Mouse (Mus musculus): ENCODE data around the gene Slco1c1. TPM values are rescaled to one million over a fixed set of nuclear protein-coding genes. Genes with fewer than 3 reads are reported as not detected.

Slco1c1 gene
- polyA plus RNA-seq (2012; rRNA removed): 0.02 TPM in 2 replicates
- not detected in 2 replicates for polyA plus RNA-seq (2014; fragmentation: Nextera tagmentation; extraction: Ambion mirVana)

GRCm38 (mm10) chr6:141523747-141524640, at the start of gene Slco1c1:
Slco1c1 (plus strand) TSS chr6:141524368.
- TF ChIP-seq CTCF (IDR thresholded peaks at IDR 0.05; ENCODE audit: low read depth) (no peak), EP300 (IDR thresholded peaks at IDR 0.05; ENCODE audit: low read depth) (no peak)
- H3K4me2 ChIP-seq (ENCODE audit: low read depth): no peak within 1 kb of the TSS
- H3K4me1 ChIP-seq (replicated peaks; ENCODE audit: control insufficient read depth in 2 of 2, insufficient read depth in 2 of 2, low read length in 1 of 2): 0 out of 4 replicates have a peak, but pooled peaks cover 0 to 1% of the 10 kb centered on the region in 2 experiments
- H3K9me3 ChIP-seq (ENCODE audit: control insufficient read depth, low read length): no peaks in the 10 kb centered on the region
- no peak for DNase-seq (ENCODE audit: low read depth in 3 of 3, low spot score in 3 of 3)
- H3K9ac ChIP-seq (replicated peaks): no peak within 1 kb of the TSS
- no peaks in the 10 kb centered on the region for H3K27me3 ChIP-seq (ENCODE audit: control insufficient read depth, insufficient read depth, low read length)
- no peaks in the 10 kb centered on the region for H3K36me3 ChIP-seq (replicated peaks; ENCODE audit: control insufficient read depth, insufficient read depth, low read depth)
- no peak within 1 kb of the TSS for H3K4me3 ChIP-seq (ENCODE audit: insufficient read depth in 1 of 2, low read depth in 2 of 2, low read length in 2 of 2)
- H3K27ac ChIP-seq: no peak within 1 kb of the TSS
- ATAC-seq (ENCODE audit: insufficient read depth): no peak
- 34% methylated on average over 2 of the region's 2 CpGs for WGBS (ENCODE audit: insufficient replicate concordance)

DNA sequence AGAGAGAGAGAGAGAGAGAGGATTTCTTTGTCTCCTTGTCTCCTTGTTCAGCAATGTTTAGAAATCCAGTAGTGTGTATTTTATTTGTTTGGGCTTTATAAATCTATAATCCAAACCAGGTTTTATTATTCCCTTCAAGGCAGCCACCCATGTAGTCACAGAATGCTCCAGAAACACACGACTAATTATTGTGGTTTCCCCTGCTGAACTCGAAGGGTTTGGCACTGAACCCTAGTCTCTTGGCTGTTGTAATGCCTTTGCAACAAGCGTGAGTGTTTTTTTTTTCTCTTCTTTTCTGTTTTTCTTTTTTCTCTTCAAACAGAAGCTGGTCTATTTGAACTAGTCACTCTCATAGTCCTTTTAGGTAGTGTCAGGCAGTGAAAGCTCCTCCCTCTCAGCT, 49.5 kb upstream of the Slco1c1 start:
- DNase-seq (ENCODE audit: low read depth in 3 of 3, low spot score in 3 of 3): no peak

DNA sequence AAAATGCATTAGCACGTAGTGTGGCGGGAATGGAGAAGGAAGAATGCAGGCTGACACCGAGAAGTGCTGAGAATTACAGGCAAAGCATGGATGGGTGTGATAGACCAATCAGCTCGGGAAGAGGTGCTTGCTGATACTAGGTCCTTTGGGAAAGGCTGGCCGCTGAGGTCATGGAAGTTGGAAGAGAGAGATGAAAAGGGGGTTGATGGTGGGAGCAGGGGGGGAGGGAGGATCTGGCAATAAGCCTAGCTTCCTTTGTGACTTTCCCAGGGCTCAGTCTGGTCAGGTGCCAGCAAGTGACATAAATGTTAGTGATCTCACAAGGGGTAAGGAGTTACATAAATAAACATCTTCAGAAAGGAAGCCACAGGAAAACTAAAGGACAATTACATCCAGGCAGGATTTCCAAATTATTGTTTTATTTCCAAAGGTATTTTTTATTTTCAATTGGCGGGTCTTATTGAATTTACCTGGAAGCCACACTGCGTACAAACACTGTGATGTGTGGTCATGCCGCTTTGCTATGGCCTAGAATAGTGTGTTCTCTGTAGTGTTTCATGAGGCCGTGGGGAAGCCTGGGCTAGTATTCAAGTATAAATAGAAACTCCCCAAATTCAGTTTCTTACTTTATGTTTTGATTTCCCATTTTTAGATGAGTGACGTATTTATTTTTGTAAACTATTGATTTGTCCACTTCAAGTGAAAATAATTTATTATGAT, 38.7 kb upstream of the Slco1c1 start:
- no peak overlapping the region for H3K4me3 ChIP-seq (ENCODE audit: insufficient read depth in 1 of 2, low read depth in 2 of 2, low read length in 2 of 2)
- TF ChIP-seq CTCF (IDR thresholded peaks at IDR 0.05; ENCODE audit: low read depth) (no peak), EP300 (IDR thresholded peaks at IDR 0.05; ENCODE audit: low read depth) (no peak)
- H3K27ac ChIP-seq: no peak overlapping the region
- H3K4me1 ChIP-seq (replicated peaks; ENCODE audit: control insufficient read depth in 2 of 2, insufficient read depth in 2 of 2, low read length in 1 of 2): no peaks in the 10 kb centered on the region
- no peak for ATAC-seq (ENCODE audit: insufficient read depth)
- H3K27me3 ChIP-seq (ENCODE audit: control insufficient read depth, insufficient read depth, low read length): no peaks in the 10 kb centered on the region
- no peak overlapping the region for H3K9ac ChIP-seq (replicated peaks)
- H3K4me2 ChIP-seq (ENCODE audit: low read depth): no peak overlapping the region
- no peak for DNase-seq (ENCODE audit: low read depth in 3 of 3, low spot score in 3 of 3)
- WGBS (ENCODE audit: insufficient replicate concordance): 56% methylated on average over 10 of the region's 10 CpGs
- H3K9me3 ChIP-seq (ENCODE audit: control insufficient read depth, low read length): no peaks in the 10 kb centered on the region
- no peaks in the 10 kb centered on the region for H3K36me3 ChIP-seq (replicated peaks; ENCODE audit: control insufficient read depth, insufficient read depth, low read depth)

More for the DNA sequence above, 49.5 kb upstream of the Slco1c1 start:
- Histone ChIP-seq H3K4me1 (replicated peaks; ENCODE audit: control insufficient read depth in 2 of 2, insufficient read depth in 2 of 2, low read length in 1 of 2) (no peaks in the 10 kb centered on the region), H3K9ac (replicated peaks) (no peak overlapping the region), H3K27me3 (ENCODE audit: control insufficient read depth, insufficient read depth, low read length) (no peaks in the 10 kb centered on the region), H3K4me3 (ENCODE audit: insufficient read depth in 1 of 2, low read depth in 2 of 2, low read length in 2 of 2) (no peak overlapping the region), H3K27ac (no peak overlapping the region), H3K36me3 (replicated peaks; ENCODE audit: control insufficient read depth, insufficient read depth, low read depth) (no peaks in the 10 kb centered on the region), H3K4me2 (ENCODE audit: low read depth) (no peak overlapping the region), H3K9me3 (ENCODE audit: control insufficient read depth, low read length) (no peaks in the 10 kb centered on the region)
- ATAC-seq (ENCODE audit: insufficient read depth): no peak
- WGBS (ENCODE audit: insufficient replicate concordance): 31% methylated on average over 3 of the region's 3 CpGs
- TF ChIP-seq CTCF (IDR thresholded peaks at IDR 0.05; ENCODE audit: low read depth) (no peak), EP300 (IDR thresholded peaks at IDR 0.05; ENCODE audit: low read depth) (no peak)

DNA sequence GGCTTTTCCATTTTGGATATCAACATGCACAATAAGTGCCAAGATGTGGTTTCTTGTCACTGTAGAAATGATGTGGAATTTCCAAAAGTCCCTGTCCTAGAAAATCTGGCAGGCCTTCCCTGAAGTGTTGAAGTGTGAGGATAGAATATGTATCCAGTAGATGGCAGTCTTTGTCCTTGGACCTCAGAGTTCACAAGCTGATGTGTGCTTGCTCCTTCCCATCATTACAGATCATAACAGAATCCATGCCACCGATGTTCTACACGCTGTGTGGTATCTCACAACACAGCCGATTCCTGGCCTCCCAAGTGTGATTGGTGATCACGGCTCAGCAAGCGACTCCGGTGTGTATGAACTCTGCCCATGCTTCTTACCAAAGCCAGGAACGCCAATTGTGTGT, 36.9 kb upstream of the Slco1c1 start:
- Histone ChIP-seq H3K4me3 (ENCODE audit: insufficient read depth in 1 of 2, low read depth in 2 of 2, low read length in 2 of 2) (no peak overlapping the region), H3K4me2 (ENCODE audit: low read depth) (no peak overlapping the region), H3K4me1 (replicated peaks; ENCODE audit: control insufficient read depth in 2 of 2, insufficient read depth in 2 of 2, low read length in 1 of 2) (no peaks in the 10 kb centered on the region), H3K9me3 (ENCODE audit: control insufficient read depth, low read length) (no peaks in the 10 kb centered on the region), H3K27me3 (ENCODE audit: control insufficient read depth, insufficient read depth, low read length) (no peaks in the 10 kb centered on the region), H3K27ac (no peak overlapping the region), H3K36me3 (replicated peaks; ENCODE audit: control insufficient read depth, insufficient read depth, low read depth) (no peaks in the 10 kb centered on the region), H3K9ac (replicated peaks) (no peak overlapping the region)
- no peak for ATAC-seq (ENCODE audit: insufficient read depth)
- DNase-seq (ENCODE audit: low read depth in 3 of 3, low spot score in 3 of 3): no peak
- TF ChIP-seq CTCF (IDR thresholded peaks at IDR 0.05; ENCODE audit: low read depth) (no peak), EP300 (IDR thresholded peaks at IDR 0.05; ENCODE audit: low read depth) (no peak)
- WGBS (ENCODE audit: insufficient replicate concordance): 66% methylated on average over 7 of the region's 7 CpGs

DNA sequence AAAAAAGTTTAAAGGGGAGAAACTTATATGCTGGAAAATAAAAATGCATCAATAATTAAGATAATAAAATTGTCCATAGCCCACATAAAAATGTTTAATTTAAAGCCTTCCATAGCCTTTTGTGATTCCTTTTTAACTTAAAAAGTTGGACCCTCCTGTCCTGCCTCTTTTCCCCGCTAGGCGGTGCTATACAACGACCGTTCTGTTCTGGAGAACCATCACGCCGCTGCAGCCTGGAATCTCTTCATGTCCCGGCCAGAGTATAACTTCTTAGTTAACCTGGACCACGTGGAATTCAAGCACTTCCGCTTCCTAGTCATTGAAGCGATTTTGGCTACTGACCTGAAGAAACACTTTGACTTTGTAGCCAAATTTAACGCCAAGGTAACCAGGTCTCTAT, 35.5 kb upstream of the Slco1c1 start:
- no peaks in the 10 kb centered on the region for H3K36me3 ChIP-seq (replicated peaks; ENCODE audit: control insufficient read depth, insufficient read depth, low read depth)
- DNase-seq (ENCODE audit: low read depth in 3 of 3, low spot score in 3 of 3) (peak in 1 of 3 experiments; percentile 2), ATAC-seq (ENCODE audit: insufficient read depth) (no peak)
- TF ChIP-seq EP300 (IDR thresholded peaks at IDR 0.05; ENCODE audit: low read depth): no peak
- TF ChIP-seq CTCF (IDR thresholded peaks at IDR 0.05; ENCODE audit: low read depth): peak; percentile 64
- no peak overlapping the region for H3K4me3 ChIP-seq (ENCODE audit: insufficient read depth in 1 of 2, low read depth in 2 of 2, low read length in 2 of 2)
- no peaks in the 10 kb centered on the region for H3K4me1 ChIP-seq (replicated peaks; ENCODE audit: control insufficient read depth in 2 of 2, insufficient read depth in 2 of 2, low read length in 1 of 2)
- no peak overlapping the region for H3K4me2 ChIP-seq (ENCODE audit: low read depth)
- no peaks in the 10 kb centered on the region for H3K9me3 ChIP-seq (ENCODE audit: control insufficient read depth, low read length)
- WGBS (ENCODE audit: insufficient replicate concordance): 13% methylated on average over 11 of the region's 11 CpGs
- H3K27me3 ChIP-seq (ENCODE audit: control insufficient read depth, insufficient read depth, low read length): no peaks in the 10 kb centered on the region
- H3K27ac ChIP-seq: no peak overlapping the region
- no peak overlapping the region for H3K9ac ChIP-seq (replicated peaks)
